7 mouse cellular contexts compared by ENCODE assay signal in the genomic region with DNA sequence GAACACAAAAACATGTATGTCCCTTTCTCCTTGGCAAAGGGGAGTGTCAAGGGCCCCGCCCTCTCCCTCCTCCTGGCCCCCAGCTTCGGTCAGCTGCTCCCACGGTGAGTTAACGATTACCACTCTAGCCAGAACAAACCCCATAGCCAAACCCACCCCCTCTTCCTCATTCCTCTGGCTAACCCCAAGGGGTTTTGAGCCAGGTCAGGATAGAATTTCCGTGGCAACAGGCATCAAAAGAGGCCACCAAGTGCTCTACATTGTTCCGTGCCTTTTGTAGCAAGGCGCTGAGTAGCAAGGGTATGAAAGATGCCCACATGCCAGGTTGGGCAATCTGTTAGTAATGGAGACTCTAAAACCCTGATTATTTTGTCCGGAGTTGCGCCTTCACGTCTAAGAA. TPM values are rescaled to one million over a fixed set of nuclear protein-coding genes. Genes with fewer than 3 reads are reported as not detected.
A peak's percentile ranks its signal among the peaks of the same experiment; 100 is the strongest.
DNase-seq lines count a peak whose midpoint lies in the region; ATAC-seq and TF ChIP-seq lines count a peak whose summit lies in the region.

No protein-coding gene starts in this region.

- DNase-seq in ES-E14 (ENCODE audit: low read depth, low spot score), result no peak
- DNase-seq in gastrocnemius, postnatal 14 days, result peak; percentile 63
- DNase-seq in intestine, embryonic 14.5 days (ENCODE audit: low spot score), result peak; percentile 61
- no peak for DNase-seq in liver, embryonic 13.5 days
- DNase-seq in left cerebral cortex, postnatal 10 days (ENCODE audit: extremely low spot score in 1 of 2, low spot score in 2 of 2), result no peak

- H3K36me3 ChIP-seq in ES-E14 (ENCODE audit: control insufficient read depth, insufficient read depth, low read length, poor library complexity, severe bottlenecking), result peaks cover 3% of the 10 kb centered on the region; the same call in 1 of the 2 replicates
- H3K36me3 ChIP-seq in intestine, embryonic 14.5 days (ENCODE audit: control insufficient read depth, insufficient read depth, low read length), result peaks cover 17% of the 10 kb centered on the region
- peaks cover 7% of the 10 kb centered on the region; the same call in 1 of the 2 replicates for H3K36me3 ChIP-seq in liver, embryonic 13.5 days
- peaks cover 4% of the 10 kb centered on the region; the same call in 1 of the 2 replicates for H3K36me3 ChIP-seq in neural tube, embryonic 13.5 days

- peak overlapping the region; percentile 78 for H3K9ac ChIP-seq in ES-E14 (ENCODE audit: insufficient read depth, low read depth, low read length, poor library complexity, severe bottlenecking)
- peak overlapping the region; percentile 98 for H3K9ac ChIP-seq in intestine, embryonic 14.5 days (ENCODE audit: low read length)
- peak overlapping the region; percentile 91 for H3K9ac ChIP-seq in liver, embryonic 13.5 days
- peak overlapping the region; percentile 98 for H3K9ac ChIP-seq in neural tube, embryonic 13.5 days

- WGBS in bone marrow, adult 2 months, result 9% methylated on average over 10 of the region's 10 CpGs
- WGBS in intestine, embryonic 14.5 days, result 13% methylated on average over 10 of the region's 10 CpGs
- 17% methylated on average over 10 of the region's 10 CpGs for WGBS in liver, embryonic 13.5 days (ENCODE audit: insufficient replicate concordance)
- 5% methylated on average over 10 of the region's 10 CpGs for WGBS in neural tube, embryonic 13.5 days

- no peaks in the 10 kb centered on the region for H3K9me3 ChIP-seq in ES-E14 (ENCODE audit: control insufficient read depth, insufficient read depth, low read depth, low read length)
- H3K9me3 ChIP-seq in intestine, embryonic 14.5 days (ENCODE audit: control insufficient read depth, low read length), result no peaks in the 10 kb centered on the region
- H3K9me3 ChIP-seq in liver, embryonic 13.5 days (replicated peaks), result no peaks in the 10 kb centered on the region
- H3K9me3 ChIP-seq in neural tube, embryonic 13.5 days, result no peaks in the 10 kb centered on the region

- H3K4me1 ChIP-seq in ES-E14 (ENCODE audit: control insufficient read depth in 2 of 2, insufficient read depth in 2 of 2, low read length in 2 of 2, poor library complexity in 1 of 2), result peaks cover 15 to 18% of the 10 kb centered on the region in 2 experiments
- H3K4me1 ChIP-seq in bone marrow, adult 2 months (ENCODE audit: control insufficient read depth, insufficient read depth, low read length), result peaks cover 2% of the 10 kb centered on the region; the same call in 1 of the 2 replicates
- H3K4me1 ChIP-seq in intestine, embryonic 14.5 days (replicated peaks; ENCODE audit: control insufficient read depth, insufficient read depth, low read length), result peaks cover 36% of the 10 kb centered on the region
- peaks cover 78% of the 10 kb centered on the region for H3K4me1 ChIP-seq in liver, embryonic 13.5 days (replicated peaks)
- peaks cover 49% of the 10 kb centered on the region for H3K4me1 ChIP-seq in neural tube, embryonic 13.5 days (replicated peaks)

- no peak for TF ChIP-seq CTCF in bone marrow, adult 2 months (IDR thresholded peaks at IDR 0.05; ENCODE audit: control insufficient read depth, insufficient read depth, low read length)

- in situ Hi-C loops in ES-E14 (cut with MboI; ENCODE audit: low sequenced_read_pairs in 2 of 2, unreplicated experiment in 2 of 2), result no loop called here

- intact Hi-C loops in gastrocnemius, postnatal 14 days (cut with DNase I; ENCODE audit: low total_unique reads), result no loop called here
- intact Hi-C loops in left cerebral cortex, postnatal 10 days (cut with DNase I), result no loop called here

- no peaks in the 10 kb centered on the region for H3K27me3 ChIP-seq in intestine, embryonic 14.5 days (replicated peaks; ENCODE audit: control insufficient read depth, insufficient read depth, low read length)
- H3K27me3 ChIP-seq in liver, embryonic 13.5 days, result no peaks in the 10 kb centered on the region
- H3K27me3 ChIP-seq in neural tube, embryonic 13.5 days, result no peaks in the 10 kb centered on the region

- peak overlapping the region; percentile 91 for H3K4me2 ChIP-seq in intestine, embryonic 14.5 days (ENCODE audit: low read length)
- peak overlapping the region; percentile 100 for H3K4me2 ChIP-seq in liver, embryonic 13.5 days
- H3K4me2 ChIP-seq in neural tube, embryonic 13.5 days, result peak overlapping the region; percentile 86

- H3K27ac ChIP-seq in ES-E14 (ENCODE audit: insufficient read depth, low read depth, low read length, poor library complexity, severe bottlenecking), result no peak overlapping the region
- H3K27ac ChIP-seq in bone marrow, adult 2 months (ENCODE audit: control insufficient read depth, insufficient read depth, low read depth, low read length, poor library complexity), result no peak overlapping the region
- H3K27ac ChIP-seq in intestine, embryonic 14.5 days (ENCODE audit: low read depth), result peak overlapping the region; percentile 98
- H3K27ac ChIP-seq in liver, embryonic 13.5 days, result peak overlapping the region; percentile 73
- peak overlapping the region; percentile 96 for H3K27ac ChIP-seq in neural tube, embryonic 13.5 days (replicated peaks)

- peak overlapping the region; percentile 86 to 99 for H3K4me3 ChIP-seq in ES-E14 (ENCODE audit: insufficient read depth in 1 of 2, low read depth in 1 of 2, low read length in 2 of 2, poor library complexity in 1 of 2, severe bottlenecking in 1 of 2)
- peak overlapping the region; percentile 81 for H3K4me3 ChIP-seq in bone marrow, adult 2 months (replicated peaks; ENCODE audit: control insufficient read depth, low read depth, low read length)
- H3K4me3 ChIP-seq in intestine, embryonic 14.5 days (ENCODE audit: low read depth, low read length), result peak overlapping the region; percentile 92
- H3K4me3 ChIP-seq in liver, embryonic 13.5 days (replicated peaks), result peak overlapping the region; percentile 85
- H3K4me3 ChIP-seq in neural tube, embryonic 13.5 days, result peak overlapping the region; percentile 87

- TF ChIP-seq POLR2A in bone marrow, adult 2 months (IDR thresholded peaks at IDR 0.05; ENCODE audit: borderline replicate concordance, control insufficient read depth, low read depth, low read length), result no peak

- ATAC-seq in intestine, embryonic 14.5 days (replicated peaks; ENCODE audit: low FRiP score, low TSS enrichment, low read depth), result 0 out of 2 replicates have a peak, but pooled peaks have one; percentile 8
- ATAC-seq in liver, embryonic 13.5 days (ENCODE audit: low read depth), result no peak
- ATAC-seq in neural tube, embryonic 13.5 days (ENCODE audit: low read depth), result no peak

TF ChIP-seq in ES-E14, 5 proteins besides CTCF, POLR2A, EP300 and RAD21:
- TF ChIP-seq MAFK (IDR thresholded peaks at IDR 0.05; ENCODE audit: insufficient read depth, low read depth, low read length), result no peak
- TF ChIP-seq ZC3H11A (IDR thresholded peaks at IDR 0.05; ENCODE audit: borderline replicate concordance, low read depth, low read length), result no peak
- TF ChIP-seq ZNF384 (IDR thresholded peaks at IDR 0.05; ENCODE audit: low read depth, low read length), result no peak

RNA-seq across cellular contexts. Expression of a gene that starts 1.2 kb away (rescaled TPM):
- total RNA-seq in ES-E14 (2012; rRNA removed), result 108 and 146 TPM in 2 replicates
- polyA plus RNA-seq in bone marrow, adult 2 months (2011; ENCODE audit: insufficient read depth, insufficient read length, low replicate concordance, missing spikeins), result 20.9 and 43.5 TPM in 2 replicates
- total RNA-seq in gastrocnemius, postnatal 14 days (2021), result 100 to 1,000 TPM; 179 to 214 TPM
- 603 and 627 TPM in 2 replicates for polyA plus RNA-seq in intestine, embryonic 14.5 days (2014; fragmentation: Nextera tagmentation; extraction: Ambion mirVana)
- 137 and 146 TPM in 2 replicates for polyA plus RNA-seq in liver, embryonic 13.5 days (2015; fragmentation: Nextera tagmentation; extraction: Ambion mirVana)
- polyA plus RNA-seq in neural tube, embryonic 13.5 days (2015; fragmentation: Nextera tagmentation; extraction: Ambion mirVana), result 217 and 273 TPM in 2 replicates
- 10 to 100 TPM; 44.8 to 45.6 TPM for total RNA-seq in left cerebral cortex, postnatal 10 days (2021)

Comparison
In these comparisons a context has a peak if more than half of its experiments do, and no peak if none do; other contexts are left out.
1. DNase-seq: peak in gastrocnemius, postnatal 14 days (single experiment) and intestine, embryonic 14.5 days (single experiment); none in ES-E14 (single experiment), liver, embryonic 13.5 days (single experiment) and left cerebral cortex, postnatal 10 days (0 of 2).
2. H3K27ac ChIP-seq: peak in intestine, embryonic 14.5 days (single experiment), liver, embryonic 13.5 days (single experiment) and neural tube, embryonic 13.5 days (single experiment); none in ES-E14 (single experiment) and bone marrow, adult 2 months (single experiment).
3. Peak in every context shown above with its lines, with median percentiles within 50 percentile points of each other: H3K4me3 ChIP-seq, H3K9ac ChIP-seq and H3K4me2 ChIP-seq.